Mouse (Mus musculus): Measurements from ENCODE around the gene Kat7.

- TF ChIP-seq CTCF (IDR thresholded peaks at IDR 0.05; ENCODE audit: low read depth, low read length) = no peak
- TF ChIP-seq POLR2A (IDR thresholded peaks at IDR 0.05; ENCODE audit: extremely low read depth, insufficient read depth, low read length) = no peak
Observed at GRCm38 (mm10) chr11:95266540-95267245, 43.4 kb downstream of the Kat7 start.
